Mouse (Mus musculus): ENCODE results near the gene Tor4a.

DNA sequence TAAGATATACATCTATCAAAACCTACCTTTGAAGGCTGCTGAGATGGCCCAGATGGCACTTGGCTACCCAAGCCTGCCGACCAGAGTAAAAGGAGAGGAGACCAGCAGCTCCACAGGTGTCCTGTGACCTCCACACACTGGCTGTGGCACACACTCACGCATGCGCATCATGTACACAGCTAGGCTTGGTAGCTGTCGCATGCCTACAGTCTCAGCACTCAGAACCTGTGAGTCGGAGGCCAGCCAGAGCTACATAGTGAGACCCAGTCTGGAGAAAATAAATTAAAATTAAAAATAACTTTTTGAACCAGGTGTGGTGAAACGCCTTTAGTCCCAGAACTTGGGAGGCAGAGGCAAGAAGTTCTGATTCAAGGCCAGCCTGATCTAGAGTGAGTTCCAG is 8.8 kb downstream of the Tor4a start:
- no peak for TF ChIP-seq POLR2A (IDR thresholded peaks at IDR 0.05; ENCODE audit: borderline replicate concordance, insufficient read depth, low read length)
- no peak for TF ChIP-seq CTCF (IDR thresholded peaks at IDR 0.05; ENCODE audit: borderline replicate concordance, insufficient read depth, low read depth, low read length)

Measured in cerebellum, adult 2 months (tissue).